Mouse (Mus musculus) G1E (cell line): Measurements from ENCODE around the gene Tm7sf3.

Experiments used
- CTCF ChIP-seq: IDR thresholded peaks from 2 replicates; pipeline ENCODE4 v1.5.1; 2012; ENCODE audit warnings: low read depth, low read length, inconsistent platforms, mixed read lengths
- GATA1 ChIP-seq: IDR thresholded peaks from 2 replicates; pipeline ENCODE4 v1.6.1; 2012; ENCODE audit warnings: borderline replicate concordance, low read length, inconsistent platforms, mixed read lengths
- POLR2AphosphoS5 ChIP-seq: IDR thresholded peaks from 2 replicates; pipeline ENCODE4 v1.6.1; 2012; ENCODE audit warnings: low read depth, low read length, inconsistent platforms; ENCODE audit not compliant: insufficient replicate concordance
- TAL1 ChIP-seq: conservative IDR thresholded peaks from 2 replicates; pipeline ENCODE4 v1.6.1; 2012; ENCODE audit warnings: low read depth, low read length, inconsistent platforms, mixed read lengths

GRCm38 (mm10) chr6:146630961-146631360, 11.7 kb downstream of the Tm7sf3 start:
- TF ChIP-seq CTCF (no peak), GATA1 (no peak), TAL1 (no peak), POLR2AphosphoS5 (no peak)
